Mouse (Mus musculus) embryonic facial prominence, embryonic 12.5 days (tissue): ENCODE data around the gene Fam20b. TPM values are rescaled to one million over a fixed set of nuclear protein-coding genes. Genes with fewer than 3 reads are reported as not detected.
A peak's percentile ranks its signal among the peaks of the same experiment; 100 is the strongest.

Experiments used
- ATAC-seq: fragments of 200-750 bp; cut with Nextera tagmentation; 2 replicates; pipeline ENCODE4 v1.8.0; 2017; ENCODE audit not compliant: insufficient number of reproducible peaks, insufficient read depth, low FRiP score, low TSS enrichment
- H3K27ac ChIP-seq: fragments of 300-500 bp; sonication (generic); 2 replicates; pipeline ENCODE4 v1.5.1; 2016; ENCODE audit warnings: mild to moderate bottlenecking
- H3K27me3 ChIP-seq: fragments of 300-500 bp; sonication (generic); 2 replicates; pipeline ENCODE4 v1.6.1; 2016; ENCODE audit warnings: mild to moderate bottlenecking, moderate library complexity
- H3K36me3 ChIP-seq: fragments of 300-500 bp; sonication (generic); 2 replicates; pipeline ENCODE4 v1.6.1; 2016; ENCODE audit warnings: mild to moderate bottlenecking
- H3K4me1 ChIP-seq: fragments of 300-500 bp; sonication (generic); 2 replicates; pipeline ENCODE4 v1.6.1; 2016
- H3K4me2 ChIP-seq: fragments of 300-500 bp; sonication (generic); replicated peaks from 2 replicates; pipeline ENCODE4 v1.6.1; 2016; ENCODE audit warnings: mild to moderate bottlenecking, moderate library complexity
- H3K4me3 ChIP-seq: fragments of 300-500 bp; sonication (generic); 2 replicates; pipeline ENCODE4 v1.5.1; 2016; ENCODE audit warnings: mild to moderate bottlenecking
- H3K9ac ChIP-seq: fragments of 300-500 bp; sonication (generic); 2 replicates; pipeline ENCODE4 v1.6.1; 2016; ENCODE audit warnings: mild to moderate bottlenecking, moderate library complexity
- H3K9me3 ChIP-seq: fragments of 300-500 bp; sonication (generic); 2 replicates; pipeline ENCODE4 v1.6.1; 2016; ENCODE audit warnings: mild to moderate bottlenecking, moderate library complexity
- WGBS: fragments of 180-500 bp; shearing (Covaris S2); methylation state at CpG from one replicate; pipeline ENCODE4 v1.1.7; 2016; 5-methylcytosine and 5-hydroxymethylcytosine counted together
- polyA plus RNA-seq: library from polyadenylated mRNA; unstranded; fragments of >200 nt; fragmentation: Nextera tagmentation; extraction: Ambion mirVana; gene quantifications from 2 replicates; pipeline ENCODE4 v1.2.1, GENCODE M21; 2016

The Fam20b gene
- 26.0 and 26.2 TPM in 2 replicates for polyA plus RNA-seq

DNA sequence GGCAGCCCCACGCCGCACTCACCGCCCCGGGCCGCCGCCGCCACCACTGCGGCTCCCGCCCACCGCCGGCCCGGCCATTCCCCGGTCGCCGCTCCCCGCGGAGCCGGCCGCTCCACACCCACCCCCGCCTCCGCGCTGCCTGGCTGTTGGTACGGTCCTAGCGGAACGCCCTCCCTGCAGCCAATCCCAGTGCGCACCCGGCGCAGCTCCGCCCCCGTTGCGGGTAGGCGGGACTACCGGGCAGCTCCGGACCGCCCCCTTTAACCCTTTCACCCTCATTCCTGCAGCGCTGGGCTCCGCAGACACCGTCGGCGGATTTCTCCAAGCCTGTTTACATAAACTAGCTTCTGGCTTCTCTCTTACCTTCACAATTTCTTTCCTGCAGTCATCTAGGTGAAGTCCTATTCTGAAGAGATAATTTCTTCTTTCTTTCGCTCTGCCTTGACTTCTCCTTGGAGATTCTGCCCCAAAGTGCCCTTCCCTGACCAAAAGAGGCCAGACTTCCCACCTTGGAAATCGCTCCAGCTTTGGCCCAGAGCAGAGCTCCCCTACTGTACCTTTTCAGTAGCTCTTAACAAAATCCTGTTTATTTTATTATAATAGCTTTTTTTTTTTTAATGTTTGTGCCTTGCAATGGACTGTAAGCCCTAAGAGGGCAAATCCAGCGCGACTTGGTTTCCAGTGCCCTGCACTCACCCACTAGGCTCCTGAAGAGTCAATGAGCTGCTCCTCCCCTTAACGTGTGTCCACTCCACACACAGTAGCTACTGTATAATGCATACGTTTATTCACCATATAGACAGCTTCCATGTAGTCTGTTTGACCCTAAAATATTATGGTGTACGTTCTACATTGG is at the start of gene Fam20b:
Gene Fam20b (minus strand): TSS at position 137 of the 856 bp plus-strand sequence.
- Histone ChIP-seq H3K4me3 (peak within 1 kb of the TSS; percentile 87), H3K36me3 (no peaks in the 10 kb centered on the region), H3K4me1 (no peaks in the 10 kb centered on the region; the same call in 1 of the 2 replicates), H3K27ac (peak within 1 kb of the TSS; percentile 89), H3K9ac (peak within 1 kb of the TSS; percentile 82), H3K27me3 (no peaks in the 10 kb centered on the region), H3K9me3 (no peaks in the 10 kb centered on the region), H3K4me2 (peak within 1 kb of the TSS; percentile 63)
- ATAC-seq, result peak; percentile 96
- under 1% methylated on average over 43 of the region's 47 CpGs for WGBS

DNA sequence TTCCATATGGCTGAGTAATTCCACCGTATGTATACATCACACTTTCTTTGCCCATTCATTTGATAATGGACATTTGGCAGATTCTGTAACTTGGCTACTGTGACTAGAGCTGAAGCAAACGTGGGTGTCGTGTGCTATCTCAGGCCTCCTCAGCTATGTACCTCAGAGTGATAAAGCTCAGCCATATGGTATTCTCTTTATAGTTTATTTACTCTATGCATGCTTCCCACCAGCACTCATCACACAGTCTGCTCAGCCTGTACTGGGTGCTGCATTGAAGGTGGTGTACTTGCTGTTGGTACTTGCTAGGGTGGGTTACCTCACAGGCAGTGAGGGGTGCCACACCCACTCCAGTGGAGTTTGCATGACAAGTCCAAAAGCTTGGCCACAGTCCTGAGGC is 46.4 kb upstream of the Fam20b start:
- no peak overlapping the region for H3K4me3 ChIP-seq
- no peak overlapping the region for H3K9ac ChIP-seq
- no peak for ATAC-seq
- 0 out of 2 replicates have a peak, but pooled peaks cover 9% of the 10 kb centered on the region for H3K9me3 ChIP-seq
- WGBS, result 89% methylated on average over 3 of the region's 3 CpGs
- H3K4me2 ChIP-seq, result no peak overlapping the region
- H3K27me3 ChIP-seq, result no peaks in the 10 kb centered on the region
- H3K36me3 ChIP-seq, result no peaks in the 10 kb centered on the region
- H3K27ac ChIP-seq, result no peak overlapping the region
- H3K4me1 ChIP-seq, result peaks cover 31% of the 10 kb centered on the region

DNA sequence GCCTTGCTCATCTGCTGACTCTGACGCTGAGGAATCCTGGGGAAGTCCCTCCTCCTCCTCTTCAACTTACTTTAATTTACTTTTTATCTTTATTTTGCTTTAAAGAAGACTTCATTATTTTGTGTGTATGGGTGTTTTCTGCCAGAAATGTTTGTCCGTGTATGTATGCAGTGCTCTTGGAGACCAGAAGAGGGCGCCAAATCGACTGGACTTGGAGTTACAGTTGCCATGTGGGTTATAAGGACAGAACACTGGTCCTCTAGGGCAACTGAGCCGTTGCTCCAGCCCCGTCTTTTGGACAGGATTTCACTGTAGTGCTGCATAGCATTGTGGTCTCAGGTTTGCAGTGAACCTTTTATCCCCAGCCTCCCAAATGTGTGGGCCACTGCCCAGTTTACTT is 45.7 kb upstream of the Fam20b start:
- Histone ChIP-seq H3K36me3 (no peaks in the 10 kb centered on the region), H3K4me1 (peaks cover 30% of the 10 kb centered on the region), H3K4me3 (no peak overlapping the region), H3K9me3 (0 out of 2 replicates have a peak, but pooled peaks cover 9% of the 10 kb centered on the region), H3K27me3 (no peaks in the 10 kb centered on the region), H3K27ac (no peak overlapping the region), H3K4me2 (no peak overlapping the region), H3K9ac (no peak overlapping the region)
- ATAC-seq, result no peak
- 72% methylated on average over 6 of the region's 6 CpGs for WGBS

DNA sequence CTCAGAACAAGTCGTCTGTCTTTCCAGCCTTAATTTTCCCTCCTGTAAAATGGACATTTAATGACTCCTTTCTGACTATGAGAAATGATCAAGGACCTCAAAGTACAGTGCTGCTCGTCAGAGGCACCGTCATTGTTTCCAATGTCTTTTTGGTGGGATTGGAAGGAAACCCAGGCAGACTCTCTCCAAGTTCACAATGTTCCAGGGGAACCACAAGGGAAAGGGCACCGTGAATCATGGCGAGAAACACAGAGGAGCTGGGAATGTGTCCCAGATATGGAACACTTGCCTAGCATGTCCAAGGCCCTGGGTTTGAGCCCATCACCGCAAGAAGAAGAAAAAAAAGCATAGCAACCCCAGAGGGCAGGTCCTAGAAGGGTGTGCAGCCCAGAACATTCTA is 44.4 kb upstream of the Fam20b start:
- ATAC-seq, result no peak
- WGBS, result 91% methylated on average over 6 of the region's 6 CpGs
- H3K27ac ChIP-seq, result peak overlapping the region; percentile 78; the same call in 1 of the 2 replicates

DNA sequence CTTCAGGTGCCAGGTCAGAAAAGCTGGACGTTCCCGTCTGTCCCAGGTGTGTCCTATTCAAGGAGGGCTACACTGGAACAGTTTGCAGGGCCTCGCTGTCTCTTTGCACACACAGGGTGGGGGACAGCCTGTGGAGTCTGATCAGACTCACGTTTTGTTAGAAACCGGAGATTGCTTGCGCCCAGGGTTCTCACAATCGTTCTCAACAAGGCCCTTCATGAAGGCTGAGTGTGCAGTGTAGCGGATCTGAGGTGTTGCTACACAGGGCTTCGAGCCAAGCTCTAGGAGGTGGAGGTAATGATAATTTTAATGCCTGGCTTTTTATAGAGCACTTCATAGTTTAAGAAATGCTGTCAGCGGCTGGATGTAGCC is 42.5 kb upstream of the Fam20b start:
- peak; percentile 71 for ATAC-seq
- Histone ChIP-seq H3K4me1 (peaks cover 33% of the 10 kb centered on the region), H3K27me3 (no peaks in the 10 kb centered on the region), H3K4me2 (0 out of 2 replicates have a peak overlapping the region, but pooled peaks have one; percentile 9), H3K9me3 (0 out of 2 replicates have a peak, but pooled peaks cover 5% of the 10 kb centered on the region), H3K9ac (no peak overlapping the region), H3K4me3 (no peak overlapping the region), H3K36me3 (no peaks in the 10 kb centered on the region), H3K27ac (peak overlapping the region; percentile 96)
- WGBS, result 38% methylated on average over 10 of the region's 10 CpGs

More for the DNA sequence above, 44.4 kb upstream of the Fam20b start:
- no peaks in the 10 kb centered on the region for H3K36me3 ChIP-seq
- no peak overlapping the region for H3K4me2 ChIP-seq
- H3K4me3 ChIP-seq, result no peak overlapping the region
- H3K9ac ChIP-seq, result no peak overlapping the region
- 0 out of 2 replicates have a peak, but pooled peaks cover 9% of the 10 kb centered on the region for H3K9me3 ChIP-seq
- peaks cover 27% of the 10 kb centered on the region for H3K4me1 ChIP-seq
- H3K27me3 ChIP-seq, result no peaks in the 10 kb centered on the region

DNA sequence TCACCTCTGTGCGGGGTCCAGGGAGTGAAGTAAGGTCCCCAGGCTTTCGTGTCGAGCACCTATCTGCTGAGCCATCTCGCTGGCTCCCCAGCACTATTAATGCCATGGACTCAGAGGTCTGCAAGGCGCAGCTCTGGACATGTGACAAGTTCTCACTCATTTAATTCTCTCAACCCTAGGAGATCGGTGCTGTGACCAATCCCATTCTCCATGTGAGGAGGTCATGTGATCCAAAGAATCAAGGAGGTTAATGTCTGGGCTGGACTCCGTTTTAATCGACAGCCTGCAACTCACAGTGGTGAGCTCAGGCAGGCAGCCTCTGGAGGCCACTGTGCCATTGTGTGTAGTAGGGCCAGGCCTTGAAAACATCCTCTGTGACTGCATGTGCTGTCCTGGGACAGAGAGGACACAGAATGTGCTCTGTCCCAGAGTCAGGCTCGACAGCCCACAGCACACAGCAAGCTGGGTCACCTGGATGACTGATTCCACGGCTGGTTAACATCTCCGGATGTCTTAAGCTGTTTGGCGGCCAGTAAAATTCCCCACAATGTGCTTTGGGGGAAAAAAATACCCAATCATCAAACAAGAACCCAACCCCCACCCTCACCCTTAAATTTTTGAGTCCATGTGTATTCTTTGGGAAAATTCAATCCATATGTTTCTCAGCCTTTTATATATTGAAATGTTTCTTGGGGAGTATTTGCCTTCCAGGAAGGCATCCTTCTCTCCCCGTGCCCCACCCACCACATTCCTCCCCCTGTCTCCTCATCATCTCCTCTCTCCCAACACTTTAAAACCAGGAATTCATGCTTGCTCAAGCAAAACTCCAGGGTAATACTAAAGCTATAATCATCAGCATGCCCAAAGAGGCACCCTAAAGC is 41.9 kb upstream of the Fam20b start:
- Histone ChIP-seq H3K9me3 (no peaks in the 10 kb centered on the region), H3K27ac (peak overlapping the region; percentile 96), H3K4me3 (no peak overlapping the region), H3K4me1 (peaks cover 33% of the 10 kb centered on the region), H3K9ac (no peak overlapping the region), H3K36me3 (no peaks in the 10 kb centered on the region), H3K4me2 (0 out of 2 replicates have a peak overlapping the region, but pooled peaks have one; percentile 9), H3K27me3 (no peaks in the 10 kb centered on the region)
- 35% methylated on average over 13 of the region's 13 CpGs for WGBS
- ATAC-seq, result peak; percentile 72

DNA sequence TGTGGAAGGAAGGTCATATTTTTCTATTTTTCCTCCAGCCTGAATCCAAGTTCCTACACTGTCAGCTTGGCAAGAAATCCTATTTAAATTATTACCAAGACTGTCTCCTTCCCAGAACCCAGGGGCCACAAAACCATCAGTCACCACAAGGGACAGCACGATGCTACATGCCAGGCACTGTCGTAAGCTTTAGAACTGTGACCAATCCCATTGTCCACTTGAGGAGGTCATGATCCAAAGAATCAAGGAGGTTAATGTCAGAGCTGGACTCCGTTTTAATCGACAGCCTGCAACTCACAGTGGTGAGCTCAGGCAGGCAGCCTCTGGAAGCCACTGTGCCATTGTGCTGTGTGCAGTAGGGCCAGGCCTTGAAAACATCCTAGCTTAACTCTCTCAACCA is 39.4 kb upstream of the Fam20b start:
- Histone ChIP-seq H3K4me2 (no peak overlapping the region), H3K4me1 (peaks cover 56% of the 10 kb centered on the region), H3K9ac (no peak overlapping the region), H3K9me3 (no peaks in the 10 kb centered on the region), H3K27ac (no peak overlapping the region), H3K27me3 (no peaks in the 10 kb centered on the region), H3K4me3 (no peak overlapping the region), H3K36me3 (no peaks in the 10 kb centered on the region)
- 55% methylated on average over 4 of the region's 4 CpGs for WGBS
- ATAC-seq, result no peak

DNA sequence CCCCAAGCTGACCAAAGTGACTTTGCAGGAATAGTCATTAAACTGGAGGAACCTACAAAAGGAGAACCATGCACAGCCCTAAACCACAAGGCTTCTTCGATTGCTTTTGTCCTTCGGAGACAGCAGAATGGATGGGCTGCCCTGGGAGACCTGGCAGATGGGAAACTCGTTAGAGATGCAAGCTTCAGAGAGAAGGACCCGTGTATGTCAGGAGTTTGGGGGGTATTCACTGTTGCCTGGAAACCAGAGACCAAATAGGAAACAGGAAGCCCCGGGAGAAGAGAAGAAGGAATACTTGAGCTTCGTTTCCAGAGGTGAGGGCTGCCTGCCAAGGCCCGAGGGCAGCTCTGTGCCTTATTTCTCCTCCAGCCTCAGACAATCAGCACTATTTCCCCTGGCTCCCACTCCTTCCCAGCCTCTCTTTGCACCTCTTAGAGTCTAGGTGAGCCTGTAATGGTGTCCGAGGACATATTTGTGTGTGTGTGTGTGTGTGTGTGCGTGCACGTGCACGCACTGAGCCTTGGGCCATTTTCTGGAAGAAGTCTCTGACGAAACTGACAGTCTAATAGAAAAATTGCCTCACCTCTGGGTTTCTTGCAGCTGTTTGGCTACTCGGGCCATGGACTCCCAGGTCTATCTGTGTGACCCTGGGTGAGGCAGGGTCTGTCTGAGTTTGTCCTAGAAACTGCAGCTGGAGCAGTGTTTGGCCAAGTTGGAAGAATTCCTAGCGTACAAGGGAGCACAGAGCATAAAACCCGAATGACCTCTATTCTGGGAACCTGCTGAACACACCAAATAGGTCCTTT is 35.9 kb upstream of the Fam20b start:
- Histone ChIP-seq H3K36me3 (no peaks in the 10 kb centered on the region), H3K27ac (peak overlapping the region; percentile 88), H3K9ac (no peak overlapping the region), H3K27me3 (no peaks in the 10 kb centered on the region), H3K4me1 (peaks cover 51% of the 10 kb centered on the region), H3K9me3 (no peaks in the 10 kb centered on the region), H3K4me2 (0 out of 2 replicates have a peak overlapping the region, but pooled peaks have one; percentile 3), H3K4me3 (no peak overlapping the region)
- WGBS, result 39% methylated on average over 15 of the region's 15 CpGs
- ATAC-seq, result no peak

DNA sequence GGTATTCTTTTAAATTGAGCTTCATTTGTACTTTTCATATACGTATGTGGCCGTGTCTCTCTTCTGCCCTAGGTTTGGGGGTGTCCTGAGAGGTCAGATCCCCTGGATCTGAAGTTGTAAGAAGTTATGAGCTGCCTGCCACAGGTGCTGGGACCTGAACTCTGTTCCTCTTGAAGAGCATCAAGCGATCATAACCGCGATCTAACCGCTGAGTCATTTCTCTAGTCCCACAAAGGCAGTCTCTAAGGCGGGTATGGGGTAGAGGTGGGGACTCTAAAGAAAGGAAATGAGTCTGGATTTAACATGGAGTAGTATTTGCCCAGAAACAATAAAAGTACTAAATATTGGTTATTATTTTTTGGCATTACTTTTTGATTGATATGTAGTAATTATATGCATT is 34.1 kb upstream of the Fam20b start:
- Histone ChIP-seq H3K27me3 (no peaks in the 10 kb centered on the region), H3K4me3 (no peak overlapping the region), H3K9ac (no peak overlapping the region), H3K4me1 (peaks cover 51% of the 10 kb centered on the region), H3K36me3 (no peaks in the 10 kb centered on the region), H3K9me3 (no peaks in the 10 kb centered on the region), H3K27ac (peak overlapping the region; percentile 82; the same call in 1 of the 2 replicates), H3K4me2 (peak overlapping the region; percentile 40; the same call in 1 of the 2 replicates)
- ATAC-seq, result no peak
- WGBS, result 80% methylated on average over 7 of the region's 7 CpGs

DNA sequence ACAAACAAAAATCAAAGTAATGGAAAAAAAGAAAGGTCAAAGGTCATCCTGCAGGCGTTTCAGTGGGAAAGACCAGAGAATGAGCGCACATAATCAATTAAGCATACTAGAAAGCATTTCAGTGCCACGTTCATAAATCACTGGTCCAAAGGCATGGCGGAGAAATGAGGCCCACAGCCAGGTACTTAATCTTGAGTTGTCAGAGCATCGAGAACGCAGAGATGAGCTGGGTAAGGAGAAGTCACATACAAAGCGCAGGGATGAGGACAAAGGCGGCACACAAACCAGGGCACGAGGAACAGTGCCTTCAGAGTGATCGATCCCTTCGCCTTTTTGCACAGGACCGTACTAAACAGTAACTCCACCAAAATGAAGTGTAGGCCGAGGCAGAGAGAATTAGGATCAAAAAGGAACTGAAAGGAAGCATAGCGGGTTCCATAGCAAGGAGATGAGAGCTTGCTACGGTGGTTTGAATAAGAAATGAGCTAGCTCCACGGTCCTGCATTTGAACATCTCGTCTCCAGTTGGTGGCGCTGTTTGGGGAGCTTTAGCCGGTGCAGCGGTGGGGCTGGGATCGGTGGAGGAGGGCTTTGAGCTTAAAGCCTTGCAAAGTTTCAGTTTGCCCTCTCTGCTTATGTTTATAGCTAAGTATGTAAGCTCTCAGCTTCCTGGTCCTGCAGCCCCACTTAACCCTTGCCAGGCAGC is 33.3 kb upstream of the Fam20b start:
- H3K4me3 ChIP-seq, result no peak overlapping the region
- peak overlapping the region; percentile 40 for H3K4me2 ChIP-seq
- no peaks in the 10 kb centered on the region for H3K36me3 ChIP-seq
- H3K27ac ChIP-seq, result peak overlapping the region; percentile 82
- WGBS, result 9% methylated on average over 21 of the region's 21 CpGs
- H3K9me3 ChIP-seq, result no peaks in the 10 kb centered on the region
- peak overlapping the region; percentile 31; the same call in 1 of the 2 replicates for H3K9ac ChIP-seq
- H3K4me1 ChIP-seq, result peaks cover 46% of the 10 kb centered on the region
- H3K27me3 ChIP-seq, result no peaks in the 10 kb centered on the region
- ATAC-seq, result peak; percentile 73
